Mouse (Mus musculus): ENCODE data around the gene Nlrp5. TPM values are rescaled to one million over a fixed set of nuclear protein-coding genes. Genes with fewer than 3 reads are reported as not detected.
"Not testable (repeated sequence)": the region's sequence is repeated elsewhere in the genome, so short reads cannot be mapped to it uniquely, and the experiment has no call there.

Nlrp5 gene
- 0.15 and 0.24 TPM in 2 replicates for total RNA-seq (2021)
- long read RNA-seq = 0 reads

GRCm38 (mm10) chr7:23385589-23385988 lies at the start of gene Nlrp5:
Gene Nlrp5 (plus strand): TSS chr7:23385889.
- no peak for DNase-seq

GRCm38 (mm10) chr7:23358311-23358710 lies 27.4 kb upstream of the Nlrp5 start:
- DNase-seq = not testable (repeated sequence)

- not testable (repeated sequence) for DNase-seq
Observed at GRCm38 (mm10) chr7:23470201-23470600, 84.5 kb downstream of the Nlrp5 start.

- DNase-seq = not testable (repeated sequence)
Observed at GRCm38 (mm10) chr7:23470832-23471231, 85.1 kb downstream of the Nlrp5 start.

- DNase-seq = not testable (repeated sequence)
Observed at GRCm38 (mm10) chr7:23472886-23473285, 87.2 kb downstream of the Nlrp5 start.

Small RNAs within 50 kb of the gene (microRNA-seq; reads per million reads assigned to microRNA genes)
- 0 reads per million in 2 experiments for gene Gm25196

Other genes with a start within 250 kb of the Nlrp5 start
- gene Gm10662, start 241.4 kb upstream of the Nlrp5 start, total RNA-seq (2021) = not detected in 2 replicates
- not detected in 2 replicates for gene Vmn1r165, start 168.6 kb upstream of the Nlrp5 start, total RNA-seq (2021)
- gene Vmn1r166, start 134.2 kb upstream of the Nlrp5 start, total RNA-seq (2021) = not detected in 2 replicates
- gene Gm6902, start 107.0 kb upstream of the Nlrp5 start, total RNA-seq (2021) = not detected in 2 replicates
- gene Nlrp4e, start 84.7 kb upstream of the Nlrp5 start, total RNA-seq (2021) = not detected in 2 replicates
- gene Vmn1r167, start 121.3 kb downstream of the Nlrp5 start, total RNA-seq (2021) = not detected in 2 replicates
- not detected in 2 replicates for gene Vmn1r168, start 153.8 kb downstream of the Nlrp5 start, total RNA-seq (2021)
- gene Vmn1r169, start 189.6 kb downstream of the Nlrp5 start, total RNA-seq (2021) = not detected in 2 replicates
- not detected in 2 replicates for gene Vmn1r170, start 220.3 kb downstream of the Nlrp5 start, total RNA-seq (2021)
- gene Vmn1r171, start 244.8 kb downstream of the Nlrp5 start, total RNA-seq (2021) = not detected in 2 replicates

Measured in adrenal gland, postnatal 25 days (tissue).